Mouse (Mus musculus) bone marrow macrophage, adult 2 months (primary cell): ENCODE measurements around the gene Gdpgp1. TPM values are rescaled to one million over a fixed set of nuclear protein-coding genes. Genes with fewer than 3 reads are reported as not detected.

Experiments
- H3K27ac ChIP-seq: 2 replicates; pipeline ENCODE4 v1.5.1; 2012; ENCODE audit warnings: low read depth, low read length; ENCODE audit not compliant: insufficient read depth
- H3K4me1 ChIP-seq: 2 replicates; pipeline ENCODE4 v1.6.1; 2012; ENCODE audit warnings: low read length; ENCODE audit not compliant: control insufficient read depth, insufficient read depth
- H3K4me3 ChIP-seq: 2 replicates; pipeline ENCODE4 v1.5.1; 2012; ENCODE audit warnings: mild to moderate bottlenecking, low read length, moderate library complexity; ENCODE audit not compliant: insufficient read depth
- CTCF ChIP-seq: IDR thresholded peaks from 2 replicates; pipeline ENCODE4 v1.5.1; 2012; ENCODE audit warnings: low read depth, mild to moderate bottlenecking, low read length, moderate library complexity
- POLR2A ChIP-seq: IDR thresholded peaks from 2 replicates; pipeline ENCODE4 v1.6.1; 2012; ENCODE audit warnings: mild to moderate bottlenecking, low read depth, low read length, borderline replicate concordance
- polyA plus RNA-seq: library from polyadenylated mRNA; stranded (reverse); fragments of >200 nt; gene quantifications from 2 replicates; pipeline ENCODE4 v1.2.4, GENCODE M21; 2012; ENCODE audit not compliant: missing spikeins, insufficient read depth, insufficient read length

Gene Gdpgp1
- polyA plus RNA-seq, 1 experiment, result 3.5 TPM

DNA sequence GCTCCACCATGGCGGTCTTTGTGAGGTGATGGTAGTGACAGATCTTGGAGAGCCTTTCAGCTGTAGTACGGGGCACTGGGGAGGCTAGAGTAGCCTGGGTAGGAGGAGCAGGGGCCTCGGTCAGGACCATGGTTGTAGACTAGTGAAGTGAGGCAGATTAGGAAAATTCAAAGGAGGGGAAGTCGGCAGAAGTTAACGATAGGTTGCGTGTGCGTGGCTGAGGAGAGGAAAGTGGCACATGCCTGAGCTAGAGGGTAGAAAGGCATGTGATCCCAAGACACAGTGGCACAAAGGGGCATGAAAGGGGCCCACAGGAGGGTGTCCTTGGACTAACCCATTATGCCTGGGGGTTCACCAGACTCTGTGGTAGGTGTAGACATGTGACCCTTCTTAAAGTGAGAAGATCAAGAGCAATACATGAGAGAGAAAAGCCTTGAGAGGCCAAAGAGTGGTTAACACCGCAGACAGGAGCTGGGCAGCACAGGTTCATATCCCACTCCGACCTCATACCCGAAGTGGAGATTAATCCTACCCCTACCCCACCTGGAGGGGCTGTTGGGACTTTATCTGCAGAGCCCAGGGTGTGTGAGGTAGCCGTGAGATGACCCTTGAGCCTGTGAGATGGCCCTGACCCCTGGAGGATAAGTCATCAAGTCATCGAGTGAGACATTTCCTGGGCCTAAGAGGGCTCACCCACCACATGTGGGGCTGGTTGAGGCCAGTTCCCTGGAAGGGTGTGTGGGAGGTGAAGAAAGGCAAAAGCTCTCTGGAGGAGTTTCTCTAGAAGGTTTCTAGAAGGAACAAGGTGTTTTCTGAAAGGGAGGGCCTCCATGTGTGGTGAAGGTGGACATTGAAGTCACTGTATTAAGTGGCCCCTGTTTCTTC is 26.7 kb upstream of the Gdpgp1 start:
- H3K27ac ChIP-seq, result no peak overlapping the region
- peaks cover 56% of the 10 kb centered on the region for H3K4me1 ChIP-seq
- TF ChIP-seq POLR2A (no peak), CTCF (no peak)
- H3K4me3 ChIP-seq, result no peak overlapping the region

DNA sequence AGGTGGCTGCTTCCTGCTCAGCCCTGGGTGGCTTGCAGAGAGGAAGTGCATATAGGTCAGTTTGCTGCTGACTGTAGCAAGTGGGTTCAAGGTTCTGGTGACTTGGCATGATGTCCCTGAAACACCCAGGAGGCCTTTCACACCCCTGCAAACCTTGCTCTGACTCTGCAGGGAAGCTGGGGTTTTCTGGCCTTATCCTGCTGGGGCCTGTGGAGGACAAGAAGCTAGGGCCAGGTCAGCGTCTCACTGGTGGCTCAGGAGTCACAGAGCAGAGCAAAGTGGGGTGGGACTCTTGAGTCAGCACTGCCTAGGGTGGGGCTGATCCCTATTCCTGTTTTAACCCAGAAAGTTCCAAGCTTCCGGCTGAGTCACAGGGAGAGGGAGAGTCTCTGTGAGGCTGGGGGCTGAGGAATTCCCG is 25.3 kb upstream of the Gdpgp1 start:
- Histone ChIP-seq H3K4me1 (peaks cover 56% of the 10 kb centered on the region), H3K27ac (no peak overlapping the region), H3K4me3 (no peak overlapping the region)
- TF ChIP-seq CTCF, result no peak
- TF ChIP-seq POLR2A, result no peak

DNA sequence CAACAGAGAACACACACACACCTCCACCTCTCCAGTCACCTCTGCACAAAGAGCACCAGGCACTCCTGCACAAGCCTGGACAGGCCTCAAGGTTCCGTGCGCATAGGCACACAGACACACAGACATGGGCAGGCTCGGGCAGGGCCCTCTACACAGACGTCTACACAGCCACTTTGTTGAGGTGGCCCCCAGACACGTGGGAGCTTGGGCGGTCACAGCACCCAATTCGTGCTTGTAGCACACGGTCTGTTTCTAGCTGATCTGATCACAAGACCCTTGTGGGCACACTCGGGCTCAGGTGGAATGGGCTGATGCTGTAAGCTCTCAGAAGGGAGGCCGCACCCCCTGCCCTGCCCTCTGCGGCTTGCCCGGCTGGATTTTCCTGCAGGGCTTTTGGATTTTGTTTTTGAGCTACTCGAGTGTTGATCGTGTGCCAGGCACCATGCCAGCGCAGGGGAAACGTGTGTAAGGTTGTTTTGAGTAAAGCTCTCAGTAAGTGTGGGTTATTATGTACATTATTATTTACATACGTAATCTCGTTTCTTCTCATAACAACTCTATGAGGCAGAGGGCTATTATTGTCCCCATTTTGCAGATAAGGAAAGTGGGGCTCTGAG is 24.5 kb upstream of the Gdpgp1 start:
- H3K4me1 ChIP-seq, result peaks cover 48% of the 10 kb centered on the region

DNA sequence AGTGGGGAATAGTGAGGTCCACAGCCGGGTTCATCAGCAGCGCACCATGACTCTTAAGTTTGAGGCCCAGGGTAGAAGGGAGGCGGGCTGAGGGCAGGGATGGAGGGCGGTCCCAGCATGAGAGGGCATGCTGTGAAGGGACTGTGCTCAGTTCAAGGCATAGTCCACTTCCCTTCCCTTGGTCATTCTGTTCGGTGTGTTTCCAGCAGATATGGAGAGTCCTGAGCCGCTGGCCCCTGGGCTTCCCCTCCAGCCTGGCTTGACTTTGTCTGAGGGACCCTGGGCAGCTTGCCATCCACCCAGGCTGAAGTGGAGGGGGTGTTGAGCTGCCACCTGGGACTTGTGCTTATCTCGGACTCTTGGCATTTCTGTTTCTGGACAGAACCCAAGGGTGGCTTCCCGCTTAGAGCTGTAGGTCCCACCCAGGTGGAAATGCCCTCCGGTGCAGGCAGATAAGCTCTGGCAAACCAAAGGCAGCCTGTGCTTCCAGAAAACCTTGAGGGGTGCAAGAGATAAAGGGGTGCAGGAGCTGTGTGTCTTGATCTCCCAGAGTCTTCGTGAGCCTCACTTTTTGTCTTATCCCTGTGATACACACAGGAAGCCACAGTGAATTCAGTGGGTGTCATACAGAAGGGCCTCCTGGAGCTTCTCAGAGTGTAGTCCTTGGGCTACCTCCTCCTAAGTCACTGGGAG is 23.8 kb upstream of the Gdpgp1 start:
- Histone ChIP-seq H3K4me1 (peaks cover 41% of the 10 kb centered on the region), H3K27ac (no peak overlapping the region), H3K4me3 (no peak overlapping the region)
- TF ChIP-seq CTCF (no peak; the same call in 1 of the 2 replicates), POLR2A (no peak)

More for the DNA sequence above, 24.5 kb upstream of the Gdpgp1 start:
- no peak overlapping the region for H3K27ac ChIP-seq
- TF ChIP-seq CTCF, result no peak
- TF ChIP-seq POLR2A, result no peak
- H3K4me3 ChIP-seq, result no peak overlapping the region

DNA sequence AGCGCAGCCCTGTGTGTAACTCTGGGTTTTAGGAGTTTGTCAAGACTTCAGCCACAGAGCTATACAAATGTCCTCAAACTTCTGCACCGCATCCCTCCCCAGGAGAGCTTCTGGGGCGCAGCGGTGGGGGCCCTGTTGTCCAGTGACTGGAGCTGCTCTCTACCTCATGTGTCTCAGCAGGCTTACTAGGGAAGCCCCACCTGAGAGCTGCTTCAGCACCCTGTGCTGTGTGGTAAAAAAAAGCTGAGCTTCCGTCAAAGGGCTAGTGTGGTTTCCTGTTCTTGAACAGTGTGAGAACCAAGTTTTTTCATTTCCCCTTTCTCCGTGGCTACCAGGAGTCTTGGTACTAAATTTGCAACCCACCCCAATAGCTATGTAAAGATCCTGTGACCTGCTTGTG is 23.0 kb upstream of the Gdpgp1 start:
- H3K4me3 ChIP-seq, result peak overlapping the region; percentile 6
- peaks cover 37% of the 10 kb centered on the region for H3K4me1 ChIP-seq
- TF ChIP-seq POLR2A (no peak), CTCF (no peak)
- peak overlapping the region; percentile 63 for H3K27ac ChIP-seq

DNA sequence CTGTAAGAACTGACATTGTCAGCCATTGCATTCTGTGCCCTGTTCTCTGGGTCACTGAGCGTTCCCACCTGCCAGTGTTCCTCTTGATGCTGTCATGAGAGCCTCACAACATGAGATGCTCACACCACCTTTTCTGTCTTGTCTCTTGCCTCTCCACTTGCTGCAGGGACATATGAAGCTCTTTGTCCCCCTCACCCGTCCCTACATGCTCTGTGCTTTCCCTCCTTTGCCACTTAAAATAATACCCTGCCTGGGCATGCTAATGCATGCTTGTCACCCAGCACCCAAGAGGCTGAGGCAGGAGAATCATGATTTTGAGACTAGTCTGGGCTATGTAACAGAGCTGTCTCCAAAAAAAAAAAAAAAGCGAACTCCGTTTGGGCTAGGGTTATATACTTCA is 21.7 kb upstream of the Gdpgp1 start:
- Histone ChIP-seq H3K4me3 (no peak overlapping the region), H3K4me1 (peaks cover 37% of the 10 kb centered on the region), H3K27ac (no peak overlapping the region)
- TF ChIP-seq POLR2A, result no peak
- TF ChIP-seq CTCF, result no peak

DNA sequence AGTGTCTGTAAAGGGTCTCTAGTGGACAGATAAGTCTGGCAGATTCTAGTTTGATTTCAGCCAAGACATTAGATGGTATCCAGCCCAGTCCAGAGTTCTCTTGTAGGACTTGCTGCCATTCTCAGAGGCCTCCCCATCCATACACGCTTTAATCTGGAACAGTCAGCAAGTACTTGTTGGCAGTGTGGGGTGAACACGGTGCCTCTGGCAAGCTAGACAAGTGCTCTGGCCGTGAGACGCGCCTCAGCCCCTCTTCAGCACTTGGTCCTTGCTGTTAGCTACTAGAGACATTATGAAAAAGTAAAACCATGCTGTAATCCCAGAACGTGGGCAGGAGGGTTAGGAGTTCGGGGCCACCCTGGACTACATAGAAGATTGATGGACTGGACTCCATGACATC is 19.1 kb upstream of the Gdpgp1 start:
- TF ChIP-seq POLR2A (no peak), CTCF (no peak)
- H3K27ac ChIP-seq, result no peak overlapping the region
- H3K4me3 ChIP-seq, result no peak overlapping the region
- H3K4me1 ChIP-seq, result peaks cover 21% of the 10 kb centered on the region

DNA sequence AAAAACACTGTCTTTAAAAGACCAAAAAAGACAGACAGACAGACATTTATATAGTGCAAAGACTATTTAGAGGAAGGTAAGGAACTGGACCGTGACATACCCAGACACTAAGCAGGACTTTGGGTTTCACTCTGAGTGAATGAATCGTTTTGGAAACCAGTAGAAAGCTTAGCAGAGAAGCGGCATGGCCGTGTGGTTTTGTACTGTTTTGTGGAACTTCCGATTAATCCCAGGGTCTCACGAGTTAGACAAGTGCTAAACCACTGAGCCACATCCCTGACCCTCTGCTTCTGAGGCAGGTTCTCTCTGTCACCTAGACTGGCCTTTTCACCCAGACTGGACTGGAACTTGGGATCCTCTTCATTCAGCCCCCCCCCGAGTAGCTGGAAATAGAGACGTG is 18.2 kb upstream of the Gdpgp1 start:
- Histone ChIP-seq H3K4me1 (peaks cover 13% of the 10 kb centered on the region), H3K27ac (no peak overlapping the region), H3K4me3 (no peak overlapping the region)
- TF ChIP-seq POLR2A (no peak), CTCF (no peak)

DNA sequence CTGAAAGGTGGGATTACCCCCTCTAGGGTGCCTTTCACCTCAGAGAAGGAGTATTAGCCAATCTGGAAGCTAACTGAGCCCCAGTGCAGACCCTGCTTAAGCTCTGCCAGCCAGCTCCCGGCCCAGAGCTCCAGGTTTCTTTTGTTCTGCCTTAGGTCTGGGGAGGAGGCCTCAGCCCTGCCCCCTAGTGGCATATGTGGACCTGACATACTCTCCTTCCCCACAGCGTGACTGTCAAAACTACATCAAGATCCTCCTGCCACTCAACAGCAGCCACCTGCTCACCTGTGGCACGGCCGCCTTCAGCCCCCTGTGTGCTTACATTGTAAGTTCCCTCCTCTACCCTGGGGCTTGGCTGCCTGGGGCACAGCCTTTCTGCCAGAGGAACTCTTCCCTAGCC is 17.3 kb upstream of the Gdpgp1 start:
- TF ChIP-seq POLR2A (no peak), CTCF (peak; percentile 52)
- no peak overlapping the region for H3K4me3 ChIP-seq
- H3K4me1 ChIP-seq, result peaks cover 6% of the 10 kb centered on the region
- H3K27ac ChIP-seq, result no peak overlapping the region

DNA sequence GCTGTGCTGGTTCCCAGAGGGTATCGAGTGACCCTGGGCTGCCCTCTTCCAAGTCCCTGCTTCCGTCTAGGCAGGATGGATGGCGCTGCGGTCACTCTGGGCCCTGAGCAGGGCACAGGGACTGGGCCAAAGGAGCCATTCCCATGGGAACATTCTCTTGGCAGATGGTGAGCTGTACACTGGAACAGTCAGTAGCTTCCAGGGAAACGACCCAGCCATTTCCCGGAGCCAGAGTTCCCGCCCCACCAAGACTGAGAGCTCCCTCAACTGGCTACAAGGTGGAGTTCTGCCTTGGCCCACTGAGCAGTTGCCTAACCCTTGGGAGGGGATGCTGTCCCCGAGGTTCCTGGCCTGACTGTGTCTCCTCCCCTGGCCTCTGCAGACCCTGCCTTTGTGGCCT is 16.1 kb upstream of the Gdpgp1 start:
- Histone ChIP-seq H3K4me3 (no peak overlapping the region), H3K4me1 (no peaks in the 10 kb centered on the region), H3K27ac (no peak overlapping the region)
- no peak for TF ChIP-seq POLR2A
- no peak for TF ChIP-seq CTCF
